Mouse (Mus musculus) layer of hippocampus, adult 8-10 months (tissue): ENCODE data around the gene Slc35c2. TPM values are rescaled to one million over a fixed set of nuclear protein-coding genes. Genes with fewer than 3 reads are reported as not detected.

Source experiments
- DNase-seq, 2 experiments: peaks; one replicate each; pipeline ENCODE4 v3.0.0; 2022; ENCODE audit warnings: low spot score in 2 of 2
- total RNA-seq, 4 experiments: library from RNA; stranded (reverse); gene quantifications; 2 replicates each; pipeline ENCODE4 v1.2.4; 2022

The Slc35c2 gene
- total RNA-seq, 4 experiments from 2014 or later = 79.3 to 98.3 (median 92.3) TPM

DNA sequence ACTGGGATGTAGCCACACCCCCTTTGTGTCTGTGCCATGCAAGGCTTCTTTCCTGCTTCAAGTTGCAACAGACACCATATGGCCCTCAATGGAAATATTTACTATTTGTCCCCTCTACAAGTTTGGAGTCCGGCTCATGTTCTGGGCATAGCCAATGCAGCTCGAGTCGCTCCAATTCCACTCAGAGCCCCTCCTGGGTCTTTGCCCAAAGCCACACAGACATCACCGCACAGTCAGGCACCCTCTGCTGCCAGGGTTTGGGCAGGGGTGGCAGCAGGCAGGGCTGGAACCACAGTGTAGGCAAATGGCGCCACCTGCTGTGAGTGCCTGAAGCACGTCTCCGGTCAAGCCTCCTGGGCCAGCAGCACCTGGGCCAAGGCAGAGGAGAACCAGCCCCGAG is 11.8 kb downstream of the Slc35c2 start:
- peak in 1 of 2 experiments; percentile 74 for DNase-seq

DNA sequence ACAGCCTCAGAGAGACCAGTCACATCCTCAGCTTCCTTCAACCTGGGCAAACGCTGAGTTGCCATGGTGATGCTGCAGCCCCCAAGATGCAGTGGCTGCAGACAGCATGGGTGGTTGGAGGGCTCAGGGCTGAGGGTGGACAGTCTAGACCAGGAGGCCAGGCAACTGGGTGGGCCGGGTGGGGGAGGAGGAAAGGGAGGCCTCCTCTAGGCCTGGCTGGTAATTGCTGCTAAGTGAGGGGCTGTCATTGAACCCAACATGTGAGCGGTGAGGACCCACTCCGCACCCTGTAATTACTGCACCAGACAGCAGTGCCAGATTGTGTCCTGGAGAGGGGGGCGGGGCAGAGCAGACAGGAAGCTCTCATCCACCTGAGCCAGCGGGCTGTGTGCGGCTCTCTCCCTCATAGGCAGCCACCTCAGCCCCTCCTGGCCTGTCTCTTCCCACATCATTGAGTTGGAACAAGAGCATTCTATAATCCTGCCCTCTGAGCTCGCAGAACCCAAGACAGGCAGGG is 12.5 kb downstream of the Slc35c2 start:
- DNase-seq = no peak

DNA sequence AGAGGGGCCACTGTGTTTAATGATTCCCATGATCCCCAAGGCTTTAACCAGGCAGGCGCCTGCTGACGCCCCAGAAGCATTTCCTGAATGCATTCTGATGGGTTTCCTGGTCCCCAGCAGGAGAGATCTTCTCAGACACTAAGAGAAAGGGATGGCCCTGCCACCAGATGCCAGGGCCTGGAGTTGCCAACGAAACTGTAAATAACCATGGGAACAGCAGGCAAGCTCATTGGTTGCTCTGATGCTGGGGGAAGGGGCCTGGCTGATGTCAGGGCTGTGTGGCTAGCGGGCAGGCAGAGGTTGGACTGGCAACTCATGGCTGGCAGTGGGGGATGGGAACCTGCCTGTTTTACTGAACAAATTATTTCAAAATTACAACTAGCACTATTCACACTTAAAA is 14.1 kb downstream of the Slc35c2 start:
- DNase-seq = no peak

DNA sequence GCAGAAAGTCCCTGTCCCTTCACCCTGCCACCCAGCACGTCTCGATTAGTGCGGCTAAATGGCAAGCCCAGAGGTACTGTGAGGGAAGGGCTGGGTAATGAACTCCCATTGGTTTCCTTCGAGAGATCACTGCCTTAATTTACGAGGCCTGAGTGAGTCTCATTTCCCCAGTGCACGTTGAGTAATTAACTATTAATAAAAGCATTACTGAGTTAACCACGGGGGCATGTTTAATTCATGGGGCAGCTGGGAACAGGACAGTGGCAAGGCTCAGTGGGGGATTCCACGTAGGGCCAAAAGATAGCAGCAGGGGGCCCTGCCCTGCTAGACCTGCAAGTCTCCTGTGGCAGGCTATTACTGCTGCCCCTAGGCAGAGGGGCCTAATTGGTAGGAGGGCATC is 16.3 kb downstream of the Slc35c2 start:
- DNase-seq = no peak

DNA sequence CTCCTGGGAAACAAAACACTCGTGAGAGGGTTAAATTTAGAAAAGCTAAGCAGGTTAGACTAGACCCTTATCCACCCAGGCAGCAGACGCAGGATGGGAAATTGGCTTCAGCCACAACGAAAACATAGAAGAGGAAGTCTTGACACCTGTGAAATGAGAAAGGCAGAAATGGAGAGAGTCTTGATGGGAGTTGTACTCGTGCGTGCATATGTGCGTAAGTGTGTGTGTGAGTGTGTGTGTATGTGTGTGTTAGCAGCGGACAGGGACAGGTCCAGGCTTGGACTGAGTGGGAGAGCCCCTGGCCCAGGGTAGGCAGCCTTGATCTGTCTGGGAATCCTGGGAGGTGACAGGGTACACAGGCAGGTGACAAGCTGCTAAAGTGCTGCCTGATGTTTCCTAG is 16.8 kb downstream of the Slc35c2 start:
- no peak for DNase-seq

DNA sequence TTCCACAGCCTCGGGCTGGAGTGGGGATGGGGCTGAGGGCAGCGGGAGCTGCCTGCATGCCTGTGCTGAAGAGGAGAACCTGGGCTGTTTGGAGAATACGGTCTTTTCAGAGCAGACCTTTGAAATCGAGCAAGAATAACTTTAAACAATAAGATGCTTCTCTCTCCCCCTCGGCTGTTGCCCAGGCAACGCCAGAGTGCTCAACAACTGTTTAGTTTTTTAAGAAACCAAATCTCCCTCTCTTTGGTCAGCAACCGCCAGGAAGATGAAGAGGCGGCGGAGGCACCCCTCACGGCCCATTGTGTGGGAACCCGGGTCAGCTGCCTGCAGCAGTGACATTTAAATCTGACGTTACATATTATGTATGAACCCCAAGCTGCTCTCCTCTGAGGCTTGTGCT is 20.9 kb downstream of the Slc35c2 start:
- DNase-seq = no peak

DNA sequence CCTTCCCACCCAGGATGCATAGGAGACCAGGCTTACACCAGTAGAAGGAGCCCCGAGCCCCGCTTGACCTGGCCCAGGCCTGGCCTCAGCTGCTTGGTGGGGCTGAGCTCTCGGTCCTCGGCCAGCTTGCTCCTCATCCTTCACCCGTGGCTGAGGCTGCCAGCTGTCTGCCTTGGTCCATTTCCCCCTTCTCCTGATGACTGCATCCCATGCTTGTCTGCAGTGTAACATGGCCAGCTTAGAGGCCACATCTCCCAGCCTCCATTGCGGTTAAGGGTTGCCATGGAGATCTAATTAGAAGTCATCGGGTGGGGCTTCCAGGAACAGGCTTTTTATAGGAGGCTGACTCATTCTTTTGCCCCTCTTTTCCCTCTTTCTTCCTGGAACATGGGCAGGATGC is 23.8 kb downstream of the Slc35c2 start:
- DNase-seq = no peak

DNA sequence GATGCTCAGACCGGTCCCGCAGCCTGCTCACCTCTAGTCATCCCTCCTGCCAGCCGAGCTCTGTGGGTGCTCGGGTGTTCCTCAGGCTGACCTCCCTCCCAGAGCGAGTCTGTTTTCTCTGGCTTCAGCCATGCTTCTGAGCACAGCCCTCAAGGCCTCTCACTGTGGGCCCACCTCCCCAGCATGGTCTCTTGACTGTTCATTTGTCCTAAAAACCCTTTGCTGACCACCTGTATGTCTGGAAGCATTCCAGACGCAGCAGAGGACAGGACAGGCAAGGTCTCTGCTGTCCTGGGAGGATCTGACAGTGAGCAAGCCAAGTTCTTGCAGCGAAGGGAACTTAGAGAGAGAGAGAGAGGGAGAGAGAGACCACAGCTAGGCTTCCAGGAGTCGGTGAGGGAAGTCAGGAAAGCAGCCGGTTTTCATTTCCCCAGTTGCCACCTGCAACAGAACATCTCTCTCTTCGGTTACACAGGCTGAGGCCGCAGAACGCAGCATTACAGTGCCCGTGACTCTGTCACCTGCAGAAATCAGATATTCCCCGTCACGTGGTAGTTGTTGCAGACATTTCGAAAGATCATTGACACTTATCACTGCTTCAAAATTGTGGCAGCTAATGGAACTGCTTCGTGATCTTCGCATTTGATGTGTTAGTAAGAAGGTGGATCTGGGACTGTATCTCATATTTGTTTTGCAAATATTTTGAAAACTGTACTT is 25.2 kb downstream of the Slc35c2 start:
- no peak for DNase-seq

DNA sequence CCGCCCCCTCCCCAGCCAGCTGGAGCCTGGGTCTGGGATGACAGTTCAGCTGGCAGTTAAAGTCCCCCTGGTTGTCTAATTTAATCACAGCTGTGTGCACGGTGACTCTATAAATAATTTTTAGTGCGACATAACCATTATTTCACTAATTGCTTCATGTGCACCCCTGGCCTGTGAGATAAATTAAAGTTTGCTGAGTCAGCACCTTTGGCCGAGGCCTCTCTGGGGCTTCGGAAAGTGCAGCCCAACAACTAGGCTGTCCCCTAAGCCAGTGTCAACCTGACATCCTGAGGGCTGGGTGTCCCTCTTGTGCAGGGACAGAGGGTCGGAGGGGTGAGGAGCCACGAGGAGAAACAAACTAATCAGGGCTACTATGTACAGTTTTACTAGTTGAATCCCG is 27.8 kb downstream of the Slc35c2 start:
- no peak for DNase-seq

DNA sequence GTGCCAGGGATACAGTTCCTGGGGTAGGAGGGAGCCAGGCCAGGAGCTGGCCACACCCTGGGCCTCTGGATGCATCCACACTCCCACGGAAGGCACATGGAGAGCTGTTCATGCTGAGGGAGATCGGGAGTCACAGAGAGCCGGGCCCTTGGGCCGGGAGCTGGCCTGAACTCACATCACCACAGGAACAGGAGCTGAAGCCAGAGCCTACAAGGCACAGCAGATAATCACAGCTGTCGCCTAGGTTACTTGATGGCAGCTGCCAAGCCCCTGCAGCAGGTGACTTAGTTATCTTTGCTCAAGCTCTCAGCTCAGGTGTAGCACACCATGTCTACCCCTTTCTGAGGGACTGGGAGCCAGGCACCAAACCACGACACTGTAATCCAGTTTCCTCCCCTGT is 29.3 kb downstream of the Slc35c2 start:
- DNase-seq = no peak

DNA sequence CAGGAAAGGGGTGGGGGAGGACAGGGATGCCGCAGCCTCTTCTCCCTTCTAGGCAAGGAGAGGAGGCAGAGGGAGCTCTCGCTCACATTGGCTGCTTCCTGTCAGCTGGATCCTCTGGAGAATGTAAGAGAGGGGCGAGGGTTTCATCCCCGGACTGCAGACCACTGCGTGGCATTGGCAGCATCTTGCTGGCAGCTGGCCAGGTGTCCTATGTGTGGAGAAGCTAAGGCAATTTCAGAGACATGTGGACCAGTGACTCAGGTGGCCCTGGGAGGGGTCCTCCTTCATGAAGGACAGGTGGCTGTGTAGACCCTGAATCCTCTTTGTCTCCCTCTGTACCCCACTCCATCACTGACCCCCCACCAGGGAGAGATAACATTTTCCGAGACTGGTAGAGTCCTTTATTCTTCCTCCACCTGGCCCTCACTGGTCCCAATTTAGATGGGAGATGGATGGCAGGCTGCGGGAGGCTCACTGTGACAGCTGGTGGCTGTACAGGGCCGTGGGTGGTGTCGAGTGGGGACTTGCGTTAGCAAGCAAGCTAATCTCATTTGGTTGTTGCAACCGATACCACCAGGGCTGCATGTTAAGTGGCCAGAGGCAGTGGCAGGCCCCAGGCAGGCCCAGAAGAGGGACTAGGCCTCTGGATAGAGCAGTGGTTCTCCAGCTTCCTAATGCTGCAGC is 30.4 kb downstream of the Slc35c2 start:
- no peak for DNase-seq

DNA sequence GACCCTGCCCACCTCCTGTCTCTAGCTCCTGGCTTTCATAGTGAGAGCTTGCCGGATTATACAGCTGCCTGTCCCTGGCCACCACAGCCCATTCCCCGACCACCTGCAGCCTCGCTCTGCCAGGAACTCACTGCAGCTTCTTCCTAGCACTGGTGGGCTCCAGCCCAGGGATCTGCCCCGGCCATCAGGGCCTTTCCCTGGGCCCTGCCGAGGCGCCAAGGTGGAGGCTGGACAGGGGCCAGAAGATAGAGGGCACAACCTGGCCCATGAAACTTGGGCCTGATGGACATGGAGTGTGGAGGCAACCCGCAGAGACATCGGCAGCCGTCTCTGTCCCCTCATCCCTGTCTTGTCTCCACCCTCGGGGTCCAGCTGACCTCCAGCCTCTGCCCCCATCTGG is 31.5 kb downstream of the Slc35c2 start:
- no peak for DNase-seq

DNA sequence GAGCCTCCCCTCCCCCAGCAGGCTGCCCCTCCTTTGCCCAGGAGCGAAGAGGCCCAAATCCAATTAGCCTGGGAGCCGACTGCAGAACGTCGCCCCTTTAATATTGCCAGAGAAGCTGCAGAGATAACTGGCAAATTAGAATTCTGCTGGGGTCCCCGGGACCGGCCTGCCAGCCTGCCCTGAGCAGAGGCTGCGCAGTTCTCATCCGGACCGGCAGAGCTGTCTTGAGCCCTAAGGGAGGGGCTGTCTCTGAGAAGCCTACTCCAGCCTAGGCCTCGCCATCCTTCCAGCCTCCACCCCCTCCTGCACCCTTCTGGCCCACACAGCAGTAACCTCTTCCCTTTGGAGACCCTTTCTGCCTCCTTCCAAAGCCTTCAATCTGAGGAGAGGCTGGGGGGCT is 33.8 kb downstream of the Slc35c2 start:
- DNase-seq = no peak

DNA sequence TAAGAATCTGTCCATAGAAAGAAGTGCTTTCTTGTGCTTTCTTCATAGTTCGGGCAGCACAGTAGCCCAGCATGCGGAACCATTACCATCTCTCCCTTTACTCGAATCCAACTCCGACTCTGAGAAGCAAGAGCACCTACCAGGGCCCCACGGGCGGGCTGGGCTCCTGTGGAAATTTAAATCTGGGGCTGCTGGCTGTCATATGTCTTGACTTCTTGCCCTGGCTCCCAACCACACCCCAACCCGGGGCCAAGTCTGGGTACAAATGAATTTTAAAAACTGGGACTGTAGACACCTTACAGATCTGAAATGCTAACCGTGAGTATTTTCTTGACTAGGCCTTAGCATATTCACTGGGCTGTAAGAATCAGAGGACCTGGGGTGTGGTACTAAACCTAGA is 34.4 kb downstream of the Slc35c2 start:
- DNase-seq = no peak

DNA sequence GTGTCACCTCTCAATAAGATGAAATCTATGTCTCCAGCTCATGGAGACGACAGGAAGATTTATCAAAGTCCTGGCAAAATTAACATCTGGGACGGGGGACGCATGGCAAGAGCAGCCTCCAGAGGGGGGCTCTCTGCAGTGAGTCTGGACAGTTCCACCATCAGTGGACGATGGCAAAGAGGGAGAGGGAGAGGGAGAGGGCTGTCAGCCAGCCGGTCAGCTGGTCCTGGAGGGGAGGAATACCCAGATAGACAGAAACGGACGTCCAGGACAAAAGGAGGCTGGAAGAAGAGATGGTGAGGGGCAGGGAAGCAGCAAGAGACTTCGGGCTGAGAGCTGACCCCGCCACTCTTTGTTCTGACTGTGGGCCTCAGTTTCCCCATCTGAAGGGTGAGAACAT is 34.9 kb downstream of the Slc35c2 start:
- DNase-seq = no peak

DNA sequence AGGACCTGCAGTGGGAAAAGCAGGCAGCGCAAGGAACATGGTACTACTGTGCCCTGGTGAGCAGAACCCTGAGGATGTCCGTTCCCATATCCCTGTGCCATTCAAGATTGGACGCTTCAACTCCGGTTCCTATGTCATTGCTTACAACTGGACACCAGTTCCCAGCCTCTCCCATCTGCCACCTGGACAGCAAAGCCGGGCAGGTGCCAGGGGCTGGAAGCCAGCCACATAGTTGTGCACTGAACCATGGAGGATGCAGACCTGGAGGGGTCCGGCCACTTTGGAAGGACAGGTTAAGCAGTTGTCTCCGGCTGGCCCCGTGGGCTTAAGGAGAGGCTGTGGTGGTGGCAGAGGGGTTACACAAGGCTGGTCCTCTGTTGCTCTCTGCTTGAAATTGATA is 35.3 kb downstream of the Slc35c2 start:
- DNase-seq = no peak

DNA sequence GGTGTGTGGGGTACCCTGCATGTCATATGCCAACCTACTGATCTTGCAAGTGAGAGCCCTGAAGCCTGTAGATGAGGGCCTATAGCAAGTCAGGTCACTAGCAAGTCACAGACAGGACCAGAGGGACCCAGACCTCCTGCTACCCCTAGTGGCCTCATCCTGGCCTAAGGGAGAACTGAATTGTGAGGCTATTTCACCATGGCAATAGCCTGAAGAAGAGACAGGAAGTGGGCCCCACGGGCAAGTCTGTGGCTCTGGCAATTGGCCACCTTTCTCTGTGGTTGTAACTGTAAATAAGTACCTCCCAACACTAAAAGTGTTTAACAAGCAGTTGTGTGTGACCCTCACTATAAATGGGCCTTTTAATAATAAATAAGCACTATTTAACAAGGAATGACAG is 36.8 kb downstream of the Slc35c2 start:
- no peak for DNase-seq

DNA sequence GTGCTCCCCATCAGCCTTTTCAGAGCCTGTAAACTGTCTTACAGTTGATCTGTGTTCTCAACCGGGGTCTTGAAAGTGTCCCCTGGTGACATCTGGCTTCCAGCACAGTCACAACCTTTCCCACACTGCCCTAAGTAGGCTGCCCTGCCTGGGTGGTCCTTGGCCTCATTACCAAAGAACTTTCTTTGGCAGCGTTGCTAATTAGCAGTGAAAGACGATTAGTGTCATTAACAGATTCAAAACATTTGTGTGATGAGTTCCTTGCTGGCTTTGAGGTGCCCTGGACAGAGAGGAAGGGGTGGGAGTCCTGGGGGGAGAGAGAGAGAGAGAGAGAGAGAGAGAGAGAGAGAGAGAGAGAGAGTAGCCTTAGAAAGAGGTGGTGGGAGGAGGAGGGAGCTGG is 38.7 kb downstream of the Slc35c2 start:
- no peak for DNase-seq

DNA sequence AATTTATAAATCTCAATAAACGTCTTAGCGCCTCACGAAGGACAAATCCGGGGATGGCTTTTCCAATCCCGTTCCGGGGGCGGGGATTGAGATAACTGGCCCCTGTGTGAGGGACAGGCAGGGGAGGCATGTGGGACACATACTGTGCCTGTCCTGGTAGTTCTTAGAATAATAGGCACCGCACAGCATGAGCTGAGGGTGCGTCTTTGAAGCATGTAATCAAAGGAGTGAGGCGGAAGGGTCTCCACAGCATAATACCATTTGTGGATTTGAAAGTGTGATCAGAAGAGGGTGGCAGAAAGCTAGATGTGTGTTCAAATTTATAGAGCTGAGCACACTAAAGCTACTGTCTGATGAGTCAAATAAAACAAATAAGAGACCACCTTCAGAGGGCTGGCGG is 41.3 kb downstream of the Slc35c2 start:
- no peak for DNase-seq

DNA sequence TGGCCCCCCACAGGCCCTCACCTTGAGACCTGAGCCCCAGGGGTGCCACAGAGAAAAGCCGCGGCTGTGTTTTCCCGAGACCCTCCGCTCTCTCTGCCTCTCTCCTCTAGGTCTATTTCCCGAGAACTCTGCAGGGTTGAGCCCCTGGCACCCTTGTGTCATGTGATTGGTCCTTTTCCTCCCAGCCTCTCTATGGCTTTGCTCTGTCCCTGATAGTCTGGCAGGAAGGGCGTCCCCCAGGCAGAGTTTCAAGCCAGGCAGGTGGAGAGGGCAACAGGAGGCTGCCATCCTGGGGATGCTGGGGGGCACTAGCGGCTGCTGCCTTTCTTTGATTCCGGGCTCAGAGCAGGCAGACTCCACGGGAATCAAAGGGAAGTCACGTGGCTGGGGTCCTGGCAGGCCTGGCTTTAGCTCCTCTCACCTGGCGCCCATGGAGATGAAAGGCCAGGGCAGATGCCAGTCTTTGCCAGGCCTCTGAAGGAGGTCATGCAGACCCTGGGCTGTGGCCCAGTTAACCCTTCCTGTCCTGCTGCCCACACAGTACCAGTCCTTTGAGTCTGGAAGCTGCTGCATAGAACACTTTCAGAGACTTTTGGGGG is 44.4 kb downstream of the Slc35c2 start:
- DNase-seq = no peak

DNA sequence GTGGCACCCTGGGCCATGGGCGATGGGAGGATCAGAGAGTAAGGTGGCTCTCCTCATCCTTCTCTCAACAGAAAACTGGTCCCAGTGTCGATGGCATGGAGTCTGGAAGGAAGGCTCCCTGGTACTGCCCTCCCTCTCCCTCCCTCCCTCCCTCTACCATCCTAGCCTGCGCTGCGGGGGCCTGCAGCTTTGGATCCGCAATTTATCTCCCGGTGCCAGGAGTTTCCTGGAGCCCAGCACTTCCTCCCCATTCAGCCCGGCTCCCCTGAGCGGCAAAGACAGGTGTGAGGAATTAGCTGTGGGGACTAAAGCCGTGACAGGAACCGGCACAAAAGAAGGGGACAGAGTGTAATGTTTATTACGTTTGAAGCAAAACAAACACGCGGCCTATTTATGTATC is 45.1 kb downstream of the Slc35c2 start:
- DNase-seq = no peak

DNA sequence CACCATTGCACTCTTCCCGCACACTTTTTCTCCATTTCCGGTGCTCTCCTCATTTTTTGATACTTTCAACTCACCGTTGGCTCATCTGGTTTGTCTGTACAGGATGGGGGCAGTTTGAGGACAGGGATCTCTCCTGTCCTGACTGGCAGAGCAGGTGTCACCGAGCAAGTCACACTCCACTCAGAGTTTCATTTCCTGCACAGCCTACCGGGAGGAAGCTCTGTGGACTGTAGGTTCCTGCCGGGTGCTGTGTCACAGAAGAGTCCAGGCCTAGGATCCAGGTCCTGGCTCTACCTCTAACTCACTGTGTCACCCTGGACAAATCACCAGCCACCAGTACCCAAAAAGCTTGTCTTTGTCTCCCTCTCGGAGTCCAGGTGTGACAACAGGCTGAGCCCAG is 45.9 kb downstream of the Slc35c2 start:
- no peak for DNase-seq

DNA sequence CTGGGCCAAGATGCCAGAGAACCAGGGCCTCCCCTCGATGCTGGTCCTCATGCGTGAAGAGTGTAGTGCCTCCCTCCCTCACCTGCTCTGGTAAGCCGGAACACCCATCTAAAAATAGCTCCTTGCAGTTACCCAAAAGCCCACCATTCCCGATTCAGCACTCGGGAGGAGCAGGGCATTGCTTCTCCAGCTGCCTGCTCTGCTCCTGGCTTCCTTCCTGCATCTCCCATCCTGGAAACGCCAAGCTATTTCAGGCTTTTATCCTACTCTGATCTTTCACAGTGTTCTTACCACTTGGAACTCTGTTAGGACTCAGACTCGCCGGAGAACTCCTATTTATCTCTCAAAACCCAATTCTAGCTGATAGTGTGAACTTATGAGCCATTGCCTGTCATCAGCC is 47.3 kb downstream of the Slc35c2 start:
- no peak for DNase-seq
